ENCODE assay signal across 11 mouse cellular contexts in the genomic region with DNA sequence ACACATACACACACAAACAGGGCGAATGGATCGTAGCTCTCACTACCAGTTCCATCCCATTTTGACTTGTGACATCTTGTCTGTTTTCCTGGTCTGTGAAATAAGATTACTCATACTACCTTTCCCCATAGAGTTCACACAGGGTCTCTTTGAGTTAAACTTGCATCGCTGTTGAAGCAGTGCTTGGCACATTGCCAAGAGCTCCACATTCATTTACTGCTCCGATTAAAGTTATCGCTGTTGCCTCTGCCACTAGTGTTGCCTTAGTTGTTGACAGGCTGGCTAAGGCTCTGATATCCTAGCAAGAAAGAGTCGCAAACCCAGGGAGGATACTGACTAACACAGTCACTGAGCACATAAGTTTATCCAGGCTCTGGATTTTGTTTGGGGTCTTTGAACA.
DNase-seq lines count a peak whose midpoint lies in the region; ATAC-seq and TF ChIP-seq lines count a peak whose summit lies in the region.
"Had no signal": no experiment of that assay in that cellular context is flagged by ENCODE, and none has a peak within 500 bp of the region (broad histone marks: within the 10 kb centered on the region; RNA-seq: fewer than 3 reads in every experiment).

No protein-coding gene starts in this region.

- WGBS in hindbrain, embryonic 11.5 days: 77% methylated on average over 6 of the region's 6 CpGs
- WGBS in hindbrain, embryonic 10.5 days: 87% methylated on average over 6 of the region's 6 CpGs
- 51% methylated on average over 6 of the region's 6 CpGs for WGBS in lung, adult 2 months
- WGBS in limb, embryonic 14.5 days: 35% methylated on average over 6 of the region's 6 CpGs

- no peak for TF ChIP-seq POLR2A in lung, adult 2 months (IDR thresholded peaks at IDR 0.05; ENCODE audit: borderline replicate concordance, extremely low read depth, low read depth, low read length)
- TF ChIP-seq POLR2A in limb, embryonic 14.5 days (IDR thresholded peaks at IDR 0.05; ENCODE audit: borderline replicate concordance, extremely low read depth, insufficient read depth, insufficient read length): no peak

- peak; percentile 24 for DNase-seq in hindbrain, embryonic 11.5 days (ENCODE audit: low spot score)
- no peak for DNase-seq in hindbrain, embryonic 10.5 days (ENCODE audit: low spot score)
- peak; percentile 12 for DNase-seq in lung, postnatal 36 days
- no peak for DNase-seq in lung, adult 2 months
- DNase-seq in forelimb bud, embryonic 11.5 days (ENCODE audit: low read depth, low spot score): peak; percentile 86
- DNase-seq in limb, embryonic 14.5 days (ENCODE audit: low spot score): peak; percentile 87
- DNase-seq in layer of hippocampus, adult 9-11 months: no peak
- no peak for DNase-seq in left cerebral cortex, adult 18-20 months (ENCODE audit: low spot score in 2 of 2)
- DNase-seq: layer of hippocampus, postnatal 36 days had no signal

- no peaks in the 10 kb centered on the region for H3K9me3 ChIP-seq in hindbrain, embryonic 11.5 days (ENCODE audit: control insufficient read depth, low read length)
- no peaks in the 10 kb centered on the region for H3K9me3 ChIP-seq in hindbrain, embryonic 10.5 days
- H3K9me3 ChIP-seq in limb, embryonic 14.5 days (ENCODE audit: control insufficient read depth, low read length): no peaks in the 10 kb centered on the region

- no peak overlapping the region for H3K4me3 ChIP-seq in hindbrain, embryonic 11.5 days (ENCODE audit: low read depth, low read length)
- no peak overlapping the region for H3K4me3 ChIP-seq in hindbrain, embryonic 10.5 days
- no peak overlapping the region for H3K4me3 ChIP-seq in lung, adult 2 months (replicated peaks; ENCODE audit: extremely low read depth, low read depth, low read length)
- H3K4me3 ChIP-seq in limb, embryonic 14.5 days (replicated peaks; ENCODE audit: low read length): no peak overlapping the region

- no peak for TF ChIP-seq CTCF in lung, adult 2 months (IDR thresholded peaks at IDR 0.05; ENCODE audit: insufficient read depth, low read length)

- no peak overlapping the region for H3K27ac ChIP-seq in hindbrain, embryonic 11.5 days (ENCODE audit: low read depth, low read length)
- H3K27ac ChIP-seq in hindbrain, embryonic 10.5 days: no peak overlapping the region
- no peak overlapping the region for H3K27ac ChIP-seq in limb, embryonic 14.5 days (replicated peaks; ENCODE audit: low read depth, low read length)
- H3K27ac ChIP-seq: macrophage had no signal

- no peak overlapping the region for H3K4me2 ChIP-seq in hindbrain, embryonic 11.5 days (replicated peaks; ENCODE audit: low read depth, low read length)
- no peak overlapping the region for H3K4me2 ChIP-seq in limb, embryonic 14.5 days (replicated peaks; ENCODE audit: low read depth, low read length, severe bottlenecking)

- no peak for ATAC-seq in hindbrain, embryonic 11.5 days (ENCODE audit: low FRiP score)
- ATAC-seq in limb, embryonic 14.5 days (ENCODE audit: low FRiP score, low read depth): 0 out of 2 replicates have a peak, but pooled peaks have one; percentile 26

- H3K9ac ChIP-seq in hindbrain, embryonic 11.5 days (ENCODE audit: low read depth, low read length): no peak overlapping the region
- no peak overlapping the region for H3K9ac ChIP-seq in limb, embryonic 14.5 days (ENCODE audit: low read depth, low read length, severe bottlenecking)

- H3K36me3 ChIP-seq in hindbrain, embryonic 11.5 days (ENCODE audit: control insufficient read depth, insufficient read depth, low read length): no peaks in the 10 kb centered on the region
- no peaks in the 10 kb centered on the region for H3K36me3 ChIP-seq in hindbrain, embryonic 10.5 days
- no peaks in the 10 kb centered on the region for H3K36me3 ChIP-seq in limb, embryonic 14.5 days (ENCODE audit: control insufficient read depth, insufficient read depth, low read length)
- H3K36me3 ChIP-seq: G1E had no signal

- no peaks in the 10 kb centered on the region for H3K27me3 ChIP-seq in hindbrain, embryonic 11.5 days (ENCODE audit: control insufficient read depth, insufficient read depth, low read length)
- H3K27me3 ChIP-seq in hindbrain, embryonic 10.5 days (ENCODE audit: insufficient read depth, poor library complexity, severe bottlenecking): no peaks in the 10 kb centered on the region
- H3K27me3 ChIP-seq in limb, embryonic 14.5 days (ENCODE audit: control insufficient read depth, insufficient read depth, low read length): no peaks in the 10 kb centered on the region

- no peaks in the 10 kb centered on the region for H3K4me1 ChIP-seq in hindbrain, embryonic 11.5 days (replicated peaks; ENCODE audit: control insufficient read depth, insufficient read depth, low read length)
- H3K4me1 ChIP-seq in hindbrain, embryonic 10.5 days (replicated peaks): 0 out of 2 replicates have a peak, but pooled peaks cover 2% of the 10 kb centered on the region
- peaks cover 4% of the 10 kb centered on the region; the same call in 1 of the 2 replicates for H3K4me1 ChIP-seq in lung, adult 2 months (ENCODE audit: control insufficient read depth, insufficient read depth, low read length)
- H3K4me1 ChIP-seq in limb, embryonic 14.5 days (ENCODE audit: control insufficient read depth, insufficient read depth, low read length): peaks cover 4% of the 10 kb centered on the region; the same call in 1 of the 2 replicates

Comparison
In these comparisons a context has a peak if more than half of its experiments do, and no peak if none do; other contexts are left out.
1. DNase-seq: peak in hindbrain, embryonic 11.5 days (single experiment), lung, postnatal 36 days (single experiment), forelimb bud, embryonic 11.5 days (single experiment) and limb, embryonic 14.5 days (single experiment); none in hindbrain, embryonic 10.5 days (single experiment), lung, adult 2 months (single experiment), layer of hippocampus, adult 9-11 months (single experiment) and left cerebral cortex, adult 18-20 months (0 of 2).